Mouse (Mus musculus) lung, adult 2 months (tissue): ENCODE data around the gene Tmprss7. TPM values are rescaled to one million over a fixed set of nuclear protein-coding genes. Genes with fewer than 3 reads are reported as not detected.
A peak's percentile ranks its signal among the peaks of the same experiment; 100 is the strongest.

ENCODE experiments used
- DNase-seq: peaks from one replicate; pipeline ENCODE4 v3.0.0; 2022
- H3K4me1 ChIP-seq: fragments of 200-500 bp; 2 replicates; pipeline ENCODE4 v1.6.1; 2011; ENCODE audit warnings: low read length; ENCODE audit not compliant: control insufficient read depth, insufficient read depth
- H3K4me3 ChIP-seq: fragments of 200-500 bp; replicated peaks from 2 replicates; pipeline ENCODE3; 2011; ENCODE audit warnings: low read depth, mild to moderate bottlenecking, control low read depth, low read length; ENCODE audit errors: extremely low read depth
- CTCF ChIP-seq: fragments of 200-500 bp; IDR thresholded peaks from 2 replicates; pipeline ENCODE4 v1.5.1; 2011; ENCODE audit warnings: mild to moderate bottlenecking, low read length, control low read depth; ENCODE audit not compliant: insufficient read depth
- POLR2A ChIP-seq: fragments of 200-500 bp; IDR thresholded peaks from 2 replicates; pipeline ENCODE4 v1.6.1; 2011; ENCODE audit warnings: low read depth, mild to moderate bottlenecking, control low read depth, low read length, borderline replicate concordance; ENCODE audit errors: extremely low read depth
- WGBS: fragments of 180-500 bp; shearing (Covaris S2); methylation state at CpG from one replicate; pipeline ENCODE4 v1.1.7; 2018; 5-methylcytosine and 5-hydroxymethylcytosine counted together
- polyA plus RNA-seq: library from polyadenylated mRNA; depleted of rRNA; stranded (reverse); fragments of >200 nt; gene quantifications from 2 replicates; pipeline ENCODE4 v1.2.3, GENCODE M21; 2012; rRNA removed

Tmprss7 gene
- polyA plus RNA-seq, 1 experiment, result 0.06 TPM

DNA sequence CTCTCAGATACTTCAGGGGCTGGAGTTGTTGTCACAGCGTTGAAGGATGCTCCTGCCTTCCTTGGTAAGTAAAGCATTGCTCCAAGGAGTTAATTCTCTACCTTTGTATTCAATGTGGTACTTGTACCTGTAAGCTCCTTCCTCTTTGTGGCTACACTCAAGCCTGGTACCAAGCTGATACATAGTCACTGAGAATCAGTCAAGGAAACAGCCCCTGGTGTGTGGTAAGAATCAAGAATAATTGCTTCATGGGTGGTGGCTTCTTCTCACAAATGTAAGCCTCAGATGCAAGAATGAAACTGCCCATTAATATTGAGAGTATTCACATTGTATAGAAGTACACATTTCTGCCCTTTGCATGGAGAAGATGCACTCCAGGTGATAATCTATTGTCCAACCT lies 77.5 kb downstream of the Tmprss7 start:
- DNase-seq, result no peak
- Histone ChIP-seq H3K4me3 (no peak overlapping the region), H3K4me1 (no peaks in the 10 kb centered on the region)
- no peak for TF ChIP-seq POLR2A
- TF ChIP-seq CTCF, result no peak
- WGBS, result 85% methylated on average over 1 of the region's 1 CpGs

DNA sequence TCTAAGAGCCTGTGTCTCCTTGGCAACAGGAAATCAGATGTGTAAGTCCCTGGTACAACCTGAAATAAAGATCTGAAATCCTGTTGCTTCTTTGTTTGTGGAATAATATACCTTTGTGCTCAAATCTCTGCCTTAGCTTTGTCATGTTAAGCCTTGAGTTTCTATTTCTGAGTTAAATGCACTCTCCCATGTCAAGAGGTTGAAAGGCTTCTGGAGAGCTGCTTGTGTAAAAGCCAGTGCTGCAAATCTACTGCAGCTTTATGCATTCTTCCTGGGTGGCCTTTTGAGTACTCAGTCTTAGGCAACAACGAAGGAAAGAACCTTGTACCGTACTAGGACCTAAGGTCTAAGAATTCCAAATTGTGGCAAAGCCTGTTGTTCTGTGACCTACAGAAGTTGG lies 80.2 kb downstream of the Tmprss7 start:
- no peak for DNase-seq
- no peak overlapping the region for H3K4me3 ChIP-seq
- WGBS, result 63% methylated on average over 2 of the region's 2 CpGs
- TF ChIP-seq POLR2A (no peak), CTCF (no peak)
- H3K4me1 ChIP-seq, result peaks cover 8% of the 10 kb centered on the region; the same call in 1 of the 2 replicates

DNA sequence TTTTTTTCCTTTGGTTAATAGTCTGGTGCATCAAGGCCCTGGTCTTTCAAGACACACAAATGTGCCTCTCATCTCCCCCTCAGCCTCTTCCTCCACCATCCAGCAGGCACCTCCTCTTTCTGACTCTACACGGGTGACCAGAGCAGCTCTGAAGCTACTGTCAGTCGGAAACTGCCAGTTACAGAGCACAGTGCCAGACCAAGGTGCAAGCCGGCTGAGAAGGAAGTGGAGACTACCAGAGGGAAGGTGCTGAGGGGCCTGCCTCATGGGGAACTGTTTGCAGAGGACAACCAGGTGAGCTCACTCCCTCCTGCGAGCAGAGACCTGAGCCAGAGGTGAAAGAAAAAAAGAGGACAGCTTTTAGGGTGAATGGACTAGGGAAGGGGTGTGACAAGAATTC lies 83.2 kb downstream of the Tmprss7 start, which contains the start of gene Gcsam:
Gene Gcsam, plus strand, starts transcription at position 114 of the 400 bp plus-strand sequence.
- 41% methylated on average over 4 of the region's 4 CpGs for WGBS

DNA sequence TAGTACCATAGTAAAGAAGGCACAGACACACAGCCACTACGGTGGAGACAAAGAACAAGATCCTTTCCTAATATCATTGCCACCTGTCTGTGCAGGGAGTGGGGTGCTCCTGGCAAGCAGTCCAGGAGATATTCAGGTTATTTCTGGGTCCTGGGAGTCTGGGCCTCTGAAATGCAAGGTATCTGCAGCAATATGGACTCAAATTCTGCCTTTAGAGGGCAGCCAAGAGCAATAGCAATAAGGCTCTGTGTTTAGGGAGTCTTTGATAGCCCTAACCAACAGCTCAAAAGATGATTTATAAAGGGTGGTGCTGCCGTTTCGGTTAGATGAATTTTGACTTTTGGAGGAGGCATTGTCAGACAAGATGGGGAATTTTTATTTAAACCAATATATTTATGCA lies 84.2 kb downstream of the Tmprss7 start:
- Histone ChIP-seq H3K4me3 (no peak overlapping the region), H3K4me1 (peaks cover 8% of the 10 kb centered on the region; the same call in 1 of the 2 replicates)
- TF ChIP-seq POLR2A (no peak), CTCF (0 out of 2 replicates have a peak, but pooled peaks have one; percentile 4)
- 54% methylated on average over 3 of the region's 3 CpGs for WGBS
- peak; percentile 9 for DNase-seq

More for the DNA sequence above, 83.2 kb downstream of the Tmprss7 start, which contains the start of gene Gcsam:
- TF ChIP-seq CTCF (no peak), POLR2A (no peak)
- H3K4me3 ChIP-seq, result no peak within 1 kb of the TSS
- H3K4me1 ChIP-seq, result peaks cover 8% of the 10 kb centered on the region; the same call in 1 of the 2 replicates
- no peak for DNase-seq

DNA sequence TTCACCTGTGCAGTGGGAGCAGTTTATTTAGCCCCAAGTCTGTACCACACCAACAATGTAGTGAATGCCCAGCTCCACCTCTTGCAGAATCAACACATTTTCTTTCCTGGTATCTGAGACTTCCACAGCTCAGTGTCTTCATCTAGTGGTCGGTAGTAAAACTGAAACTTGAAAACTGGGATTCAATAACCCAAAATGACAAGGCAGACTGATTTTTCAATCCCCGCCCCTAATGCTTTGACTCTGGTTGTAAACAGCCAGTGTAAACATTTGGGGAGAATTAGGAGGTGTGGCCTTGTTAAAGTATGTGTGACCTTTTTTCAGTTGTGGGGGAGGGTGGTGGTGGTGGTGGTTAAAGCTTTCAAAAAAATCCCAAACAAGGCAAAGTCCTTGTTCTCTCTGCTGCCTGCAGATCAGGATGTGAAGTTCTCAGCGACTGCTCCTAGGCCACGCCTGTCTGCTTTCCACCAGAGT lies 84.9 kb downstream of the Tmprss7 start:
- Histone ChIP-seq H3K4me1 (peaks cover 8% of the 10 kb centered on the region; the same call in 1 of the 2 replicates), H3K4me3 (no peak overlapping the region)
- 13% methylated on average over 4 of the region's 4 CpGs for WGBS
- TF ChIP-seq POLR2A (no peak), CTCF (peak; percentile 35; the same call in 1 of the 2 replicates)
- DNase-seq, result peak; percentile 6

Other genes with a start within 250 kb of the Tmprss7 start
- gene Gm609, start 200.7 kb downstream of the Tmprss7 start, polyA plus RNA-seq, result 0.05 TPM in 1 of 2 replicates, not detected in the other
- not detected in 2 replicates for gene Gm17783, start 161.6 kb downstream of the Tmprss7 start, polyA plus RNA-seq
- not detected in 2 replicates for gene Slc9c1, start 158.3 kb downstream of the Tmprss7 start, polyA plus RNA-seq
- 0.30 and 0.41 TPM in 2 replicates for gene Gcsam, start 83.3 kb downstream of the Tmprss7 start, polyA plus RNA-seq
- 0.05 and 0.17 TPM in 2 replicates for gene BC016579, start 39.6 kb downstream of the Tmprss7 start, polyA plus RNA-seq
- gene Tagln3, start 30.9 kb upstream of the Tmprss7 start, polyA plus RNA-seq, result 0.58 and 1.1 TPM in 2 replicates
- gene Abhd10, start 49.3 kb upstream of the Tmprss7 start, polyA plus RNA-seq, result 5.4 and 7.2 TPM in 2 replicates